Mouse (Mus musculus) adrenal gland, postnatal 10 days (tissue): ENCODE measurements at regions not wholly inside any gene's neighbourhood (a gene's known extent, or its start where the extent isn't known, plus 50 kb on each side); places are given as distances from the start of the nearest gene placed in this dataset.

Experiments used
- DNase-seq: peaks from one replicate; pipeline ENCODE4 v3.0.0; 2021; ENCODE audit warnings: mixed read lengths

DNA sequence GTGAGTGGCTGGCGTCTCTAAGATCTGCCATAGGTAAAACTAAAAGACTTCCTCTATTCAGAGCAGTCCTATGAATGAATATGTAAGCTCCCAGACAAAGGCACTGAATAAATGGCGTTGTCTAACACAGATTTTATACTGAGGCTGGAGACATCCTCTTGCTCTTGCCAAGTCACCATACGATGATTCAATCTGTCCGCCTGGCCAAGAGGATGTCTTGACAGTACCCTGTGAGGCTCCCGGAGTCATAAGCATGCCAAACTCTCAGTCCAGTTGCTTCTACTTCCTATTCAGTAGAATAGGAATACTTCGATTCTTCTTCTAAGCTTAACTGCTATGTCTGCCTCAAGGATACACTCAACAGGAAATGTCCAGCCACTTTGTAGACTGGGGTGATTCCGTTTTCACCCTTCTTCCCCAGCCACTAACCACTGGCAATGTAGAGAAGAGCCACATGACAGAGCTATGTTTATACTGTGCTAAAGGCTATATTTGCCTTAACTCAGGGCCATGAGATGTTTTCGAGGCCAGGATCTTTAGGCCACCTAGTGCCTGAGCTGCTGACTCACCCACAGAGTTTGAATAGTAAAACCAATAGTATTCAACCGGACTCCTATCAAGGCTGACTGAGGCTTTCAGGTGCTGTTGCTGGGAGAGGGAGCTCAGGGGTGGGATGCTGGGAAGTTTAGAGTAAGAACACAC is 188.7 kb upstream of the Atp5g3 start:
- DNase-seq: no peak

- DNase-seq: no peak
Measured at GRCm38 (mm10) chr2:74096809-74097208, 185.7 kb upstream of the Atp5g3 start.

- DNase-seq: no peak
Measured at GRCm38 (mm10) chr2:74093494-74093893, 182.4 kb upstream of the Atp5g3 start.

DNA sequence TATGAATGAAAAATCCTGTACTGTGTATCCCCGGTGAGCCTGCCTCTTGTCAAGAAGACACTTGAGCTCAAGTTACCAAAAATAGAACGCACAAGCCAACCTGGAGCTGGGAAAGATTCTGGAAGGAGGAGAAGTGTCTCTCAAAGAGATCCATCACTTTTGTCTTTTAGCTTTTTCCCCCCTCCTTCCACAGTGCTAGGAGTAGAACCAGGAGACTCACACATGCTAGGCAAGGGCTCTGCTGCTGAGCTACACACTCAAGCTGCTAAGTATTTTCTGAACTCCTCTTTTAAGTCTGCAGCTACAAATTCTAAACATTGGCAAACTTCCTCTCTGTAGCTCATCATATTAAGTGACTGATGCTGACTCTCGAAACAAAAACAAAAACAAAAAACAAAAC is 176.2 kb upstream of the Atp5g3 start:
- no peak for DNase-seq

DNA sequence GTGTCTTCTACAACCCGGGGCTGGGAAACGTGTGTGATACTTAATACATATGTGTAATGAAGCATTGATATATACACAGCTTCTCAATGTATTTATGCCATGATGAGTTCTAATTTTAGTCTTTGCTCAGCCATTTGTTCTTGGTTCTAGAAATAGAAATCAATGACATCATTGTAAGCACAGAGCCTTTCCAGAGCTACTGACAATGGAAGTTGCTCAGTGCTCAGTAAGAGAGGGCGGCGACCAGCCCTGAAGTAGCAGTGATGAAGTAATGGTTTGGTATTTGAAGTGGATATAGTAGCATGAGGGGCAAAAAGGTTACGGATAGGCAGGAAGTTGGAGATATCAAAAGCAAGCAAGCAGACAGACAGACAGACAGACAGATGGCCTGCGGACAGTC is 173.8 kb upstream of the Atp5g3 start:
- no peak for DNase-seq

DNA sequence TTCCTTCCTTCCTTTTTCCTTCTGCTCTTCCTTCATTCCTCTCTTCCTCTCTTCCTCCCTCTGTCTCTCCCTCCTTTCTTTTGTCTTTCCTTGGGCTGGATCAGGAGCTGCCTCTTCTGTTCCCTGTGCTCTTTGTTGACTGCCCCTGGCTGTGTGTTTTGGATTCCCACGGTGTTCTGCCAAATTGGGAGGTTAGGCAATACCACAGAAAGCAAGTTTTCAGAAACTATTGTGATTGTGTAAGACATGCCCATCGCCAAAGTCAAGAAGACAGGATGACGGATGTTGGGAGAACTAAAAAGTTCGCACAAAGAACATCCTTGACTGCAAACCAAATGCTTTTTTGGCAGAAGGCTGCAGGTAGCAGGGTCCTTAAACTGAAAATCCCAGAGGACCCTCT is 165.6 kb upstream of the Atp5g3 start:
- DNase-seq: no peak

- no peak for DNase-seq
Measured at GRCm38 (mm10) chr2:74075566-74075965, 164.4 kb upstream of the Atp5g3 start.

GRCm38 (mm10) chr2:74073396-74073795 is 162.3 kb upstream of the Atp5g3 start:
- no peak for DNase-seq

DNA sequence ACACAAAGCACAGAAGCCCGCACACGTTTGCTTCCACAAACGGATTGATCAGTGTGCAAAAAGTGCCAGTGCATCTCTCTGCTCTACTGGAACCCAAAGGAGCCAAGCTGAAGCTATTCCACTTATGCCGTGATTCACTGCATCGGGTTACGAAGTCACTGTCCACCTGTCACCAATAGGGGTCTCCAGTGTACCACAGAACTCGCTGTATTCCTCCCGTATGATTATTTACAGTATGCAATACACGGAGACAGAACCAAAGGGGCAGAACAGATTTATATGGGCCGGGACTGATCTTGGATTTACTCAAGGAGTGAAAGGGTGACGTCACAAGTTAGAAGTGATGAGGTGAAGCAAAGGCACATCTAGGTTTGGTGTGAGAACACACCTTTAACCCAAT is 155.5 kb upstream of the Atp5g3 start:
- peak; percentile 67 for DNase-seq

DNA sequence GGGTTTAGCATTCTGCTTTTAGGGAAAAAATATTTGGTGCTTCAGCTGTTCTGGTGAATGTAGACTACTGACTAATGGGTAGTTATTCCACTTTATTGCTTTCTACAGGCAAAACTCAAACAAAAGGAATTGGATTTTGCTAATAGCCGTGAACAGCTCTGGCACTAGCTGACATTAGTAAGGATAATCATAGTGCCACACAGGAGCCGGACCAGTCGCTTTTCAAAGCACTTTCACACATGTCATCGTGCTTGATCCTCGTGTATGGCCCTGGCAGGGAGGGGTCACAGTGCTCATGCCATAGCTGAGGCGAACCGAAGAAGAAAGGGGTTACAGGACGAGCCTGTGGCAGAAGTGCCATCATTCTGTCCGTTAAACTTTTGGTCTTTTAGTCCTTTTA is 153.2 kb upstream of the Atp5g3 start:
- DNase-seq: no peak

DNA sequence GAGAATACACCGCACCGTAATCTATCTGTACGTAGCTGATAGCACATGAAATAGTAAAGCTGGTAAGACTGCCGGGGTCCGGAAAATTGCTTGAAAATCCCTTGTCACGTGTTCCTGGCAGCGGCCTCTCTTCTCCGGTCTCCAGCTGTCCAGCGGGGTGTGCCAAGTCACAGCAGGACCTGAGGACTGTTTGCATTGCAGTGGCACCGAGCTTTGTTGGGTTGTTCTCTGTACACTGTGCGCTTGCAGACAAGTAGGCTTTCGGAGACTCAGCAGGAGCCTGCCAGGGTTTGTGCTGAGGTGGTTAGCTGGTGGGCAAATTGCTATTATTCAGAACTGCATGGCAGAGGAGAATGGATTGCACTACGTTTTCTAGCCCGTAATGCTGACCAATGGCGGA is 152.7 kb upstream of the Atp5g3 start:
- DNase-seq: no peak

- DNase-seq: no peak
Measured at GRCm38 (mm10) chr2:74063302-74063701, 152.2 kb upstream of the Atp5g3 start.

- no peak for DNase-seq
Measured at GRCm38 (mm10) chr2:74042430-74042829, 131.3 kb upstream of the Atp5g3 start.

- no peak for DNase-seq
Measured at GRCm38 (mm10) chr2:74039580-74039979, 128.5 kb upstream of the Atp5g3 start.

GRCm38 (mm10) chr2:74036043-74036442 is 124.9 kb upstream of the Atp5g3 start:
- no peak for DNase-seq

DNA sequence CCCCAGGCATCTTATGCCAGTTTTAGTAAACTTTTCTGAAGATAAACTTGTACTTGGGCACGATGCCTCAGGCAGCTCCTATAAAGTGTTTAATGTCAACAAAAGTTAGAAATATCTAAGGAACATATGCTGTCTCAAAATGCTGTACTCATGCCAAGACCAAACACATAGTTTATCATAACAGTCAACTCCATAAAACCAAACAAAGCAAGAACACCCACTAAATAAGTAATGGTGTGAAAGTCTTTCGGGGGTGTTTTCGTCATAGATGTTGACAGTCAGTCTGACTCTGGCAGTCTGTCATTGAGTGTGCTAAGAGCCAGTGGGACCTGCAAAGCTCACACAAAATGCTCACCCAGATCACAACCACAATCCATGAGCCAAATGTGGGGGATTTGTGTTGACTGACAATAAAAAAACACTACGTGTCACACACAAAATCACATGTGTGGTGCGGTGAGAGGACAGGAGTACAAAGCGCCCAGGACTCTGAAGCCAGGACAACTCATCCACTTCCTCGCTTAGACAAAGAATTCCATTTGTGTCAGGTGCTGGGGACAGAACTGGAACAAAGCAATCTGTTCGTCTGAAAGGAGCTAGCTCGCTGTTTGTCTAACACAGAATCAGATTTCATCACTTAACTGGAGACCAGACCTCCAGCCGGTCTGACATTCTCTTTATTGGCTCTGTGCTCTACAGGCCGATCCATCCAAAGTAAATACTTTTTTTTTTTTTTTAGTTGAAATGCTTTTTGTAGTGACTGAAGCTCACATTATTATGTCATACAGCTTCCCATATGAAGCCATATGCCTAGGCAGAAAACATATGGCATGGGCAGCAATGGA is 121.3 kb upstream of the Atp5g3 start:
- no peak for DNase-seq

DNA sequence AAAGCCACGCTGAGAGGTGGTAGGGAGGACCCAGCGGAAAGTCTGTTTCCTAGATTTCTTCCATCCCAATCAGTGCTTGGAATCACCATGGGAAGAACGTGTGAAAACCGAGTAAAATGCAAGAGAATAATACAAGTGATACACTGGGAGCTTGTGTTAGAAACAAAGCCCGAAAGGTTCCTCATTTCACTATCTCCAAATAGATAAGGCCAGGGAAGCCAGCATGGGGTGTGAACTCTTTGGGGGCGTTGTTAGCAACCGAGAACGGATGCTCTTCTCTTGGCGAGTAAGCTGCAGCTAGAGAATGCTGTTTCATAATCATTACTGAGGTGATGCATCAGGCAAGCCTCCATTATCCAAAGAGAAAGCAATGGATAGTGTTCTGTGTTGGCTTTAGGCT is 118.8 kb upstream of the Atp5g3 start:
- no peak for DNase-seq

DNA sequence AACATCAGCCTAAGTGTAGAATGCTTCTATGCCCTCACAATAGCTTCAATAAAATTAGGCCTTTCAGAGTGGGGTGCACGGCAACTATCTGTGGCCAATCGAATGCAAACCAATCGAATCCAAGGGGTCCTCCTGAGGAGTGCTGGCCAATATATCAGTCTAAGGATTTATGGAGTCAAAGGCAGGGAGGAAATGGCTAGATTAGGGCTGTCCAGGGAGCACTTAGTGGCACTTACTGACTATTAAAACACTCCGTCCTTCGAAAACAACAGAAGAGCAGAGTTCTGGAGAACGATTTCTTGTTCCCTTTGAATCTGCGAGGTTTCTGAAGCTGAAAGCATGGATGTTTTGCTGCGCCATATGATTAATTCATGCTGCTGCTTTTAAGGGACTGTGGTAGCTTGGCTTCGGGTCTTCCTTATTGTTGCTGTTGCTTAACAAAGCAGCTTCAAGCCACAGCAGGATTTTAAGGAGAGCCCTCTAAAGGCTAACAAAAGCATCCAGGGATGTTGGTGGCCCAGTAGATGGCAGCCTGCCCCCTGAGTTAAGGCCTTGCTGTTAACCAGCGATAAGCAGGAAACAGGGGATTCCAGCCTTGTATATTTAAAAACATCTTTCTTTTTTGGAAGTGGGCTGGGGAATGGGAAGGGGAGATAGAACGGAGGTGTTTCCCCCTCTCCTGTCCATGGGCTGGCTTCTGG is 116.4 kb upstream of the Atp5g3 start:
- DNase-seq: peak; percentile 38

GRCm38 (mm10) chr2:74015146-74015545 is 104.0 kb upstream of the Atp5g3 start:
- DNase-seq: no peak

- DNase-seq: no peak
Measured at GRCm38 (mm10) chr2:74014201-74014600, 103.1 kb upstream of the Atp5g3 start.

DNA sequence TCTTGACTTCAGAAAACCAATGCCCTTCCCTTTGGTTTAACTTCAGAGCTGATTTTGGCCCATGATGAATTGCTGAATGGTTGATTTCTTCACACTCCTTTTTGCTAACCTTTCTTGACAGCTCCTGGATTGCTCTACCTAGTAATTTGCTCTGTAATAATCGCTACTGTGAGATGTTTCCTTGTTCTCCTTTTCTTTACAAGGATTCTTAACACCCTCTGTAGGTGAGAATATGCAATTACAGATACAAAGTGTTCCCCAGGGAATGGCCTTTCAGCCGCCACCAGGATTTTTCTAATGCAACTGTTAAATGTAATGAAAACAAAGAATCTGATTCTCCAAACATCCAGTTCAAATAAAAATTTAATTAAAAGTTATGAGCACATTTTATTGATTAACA is 87.4 kb upstream of the Atp5g3 start:
- DNase-seq: no peak

- DNase-seq: no peak
Measured at GRCm38 (mm10) chr2:73996986-73997385, 85.9 kb upstream of the Atp5g3 start.

DNA sequence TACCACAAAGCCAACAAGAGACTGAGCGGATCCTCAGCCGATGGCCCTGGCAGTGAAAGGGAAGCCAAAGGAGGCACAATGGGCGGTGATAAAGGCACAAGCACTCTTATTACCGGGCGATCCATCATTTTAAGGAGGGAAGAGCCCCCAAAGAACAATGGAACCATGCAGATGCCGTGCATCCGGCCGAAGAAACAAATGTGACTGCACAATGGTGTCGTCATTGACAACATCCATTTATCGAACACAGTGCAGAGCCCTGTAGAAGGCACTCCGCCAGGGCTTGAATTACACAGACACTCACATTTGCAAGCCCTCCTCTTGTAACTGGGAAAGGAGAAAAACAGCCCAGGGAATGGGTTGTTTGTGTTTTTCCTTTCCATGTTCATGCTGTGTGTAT is 80.7 kb upstream of the Atp5g3 start:
- no peak for DNase-seq
